Mouse (Mus musculus) hindbrain, embryonic 15.5 days (tissue): ENCODE results near the gene Hoxa7. TPM values are rescaled to one million over a fixed set of nuclear protein-coding genes. Genes with fewer than 3 reads are reported as not detected.

Experiments used
- ATAC-seq: fragments of 200-750 bp; cut with Nextera tagmentation; 2 replicates; pipeline ENCODE4 v1.8.0; 2017; ENCODE audit warnings: low read depth, moderate number of reproducible peaks, moderate TSS enrichment; ENCODE audit not compliant: low FRiP score
- H3K27ac ChIP-seq: fragments of 300-500 bp; sonication (generic); replicated peaks from 2 replicates; pipeline ENCODE4 v1.5.1; 2015; ENCODE audit warnings: mild to moderate bottlenecking, inconsistent platforms
- H3K27me3 ChIP-seq: fragments of 300-500 bp; sonication (generic); 2 replicates; pipeline ENCODE4 v1.6.1; 2015; ENCODE audit warnings: control low read depth, inconsistent platforms
- H3K36me3 ChIP-seq: fragments of 300-500 bp; sonication (generic); 2 replicates; pipeline ENCODE4 v1.6.1; 2015; ENCODE audit warnings: control low read depth, inconsistent platforms
- H3K4me1 ChIP-seq: fragments of 300-500 bp; sonication (generic); replicated peaks from 2 replicates; pipeline ENCODE4 v1.6.1; 2015; ENCODE audit warnings: control low read depth, inconsistent platforms
- H3K4me2 ChIP-seq: fragments of 300-500 bp; sonication (generic); 2 replicates; pipeline ENCODE4 v1.6.1; 2015; ENCODE audit warnings: moderate library complexity, mild to moderate bottlenecking, inconsistent platforms
- H3K4me3 ChIP-seq: fragments of 300-500 bp; sonication (generic); 2 replicates; pipeline ENCODE4 v1.5.1; 2015; ENCODE audit warnings: mild to moderate bottlenecking, inconsistent platforms
- H3K9ac ChIP-seq: fragments of 300-500 bp; sonication (generic); 2 replicates; pipeline ENCODE4 v1.6.1; 2015; ENCODE audit warnings: inconsistent platforms
- H3K9me3 ChIP-seq: fragments of 300-500 bp; sonication (generic); 2 replicates; pipeline ENCODE4 v1.6.1; 2016; ENCODE audit warnings: control low read depth, inconsistent platforms
- WGBS: fragments of 180-500 bp; shearing (Covaris S2); methylation state at CpG from one replicate; pipeline ENCODE4 v1.1.7; 2015; 5-methylcytosine and 5-hydroxymethylcytosine counted together
- polyA plus RNA-seq: library from polyadenylated mRNA; unstranded; fragments of >200 nt; fragmentation: Nextera tagmentation; extraction: Ambion mirVana; gene quantifications from 2 replicates; pipeline ENCODE4 v1.2.1, GENCODE M21; 2015

Hoxa7 gene
- polyA plus RNA-seq, 1 experiment from 2014 or later = 20.5 TPM

- no peaks in the 10 kb centered on the region for H3K36me3 ChIP-seq
- H3K27me3 ChIP-seq = peaks cover 92% of the 10 kb centered on the region
- H3K4me2 ChIP-seq = no peak overlapping the region
- 1% methylated on average over 69 of the region's 70 CpGs for WGBS
- H3K9ac ChIP-seq = no peak overlapping the region
- H3K4me1 ChIP-seq = no peaks in the 10 kb centered on the region
- no peak overlapping the region for H3K4me3 ChIP-seq
- H3K9me3 ChIP-seq = no peaks in the 10 kb centered on the region
- H3K27ac ChIP-seq = no peak overlapping the region
- ATAC-seq = no peak
These were observed 12.1 kb upstream of the Hoxa7 start for GRCm38 (mm10) chr6:52233546-52234427.

- Histone ChIP-seq H3K9me3 (no peaks in the 10 kb centered on the region), H3K27me3 (peaks cover 91% of the 10 kb centered on the region), H3K4me1 (no peaks in the 10 kb centered on the region), H3K4me2 (no peak overlapping the region), H3K36me3 (no peaks in the 10 kb centered on the region), H3K4me3 (no peak overlapping the region), H3K27ac (no peak overlapping the region), H3K9ac (no peak overlapping the region)
- ATAC-seq = no peak
- 1% methylated on average over 23 of the region's 23 CpGs for WGBS
These were observed 11.4 kb upstream of the Hoxa7 start for GRCm38 (mm10) chr6:52232984-52233545.

GRCm38 (mm10) chr6:52232568-52232965 lies 10.9 kb upstream of the Hoxa7 start:
- H3K27ac ChIP-seq = no peak overlapping the region
- no peak overlapping the region for H3K9ac ChIP-seq
- no peaks in the 10 kb centered on the region for H3K4me1 ChIP-seq
- no peak for ATAC-seq
- no peak overlapping the region for H3K4me2 ChIP-seq
- H3K9me3 ChIP-seq = no peaks in the 10 kb centered on the region
- peaks cover 91% of the 10 kb centered on the region for H3K27me3 ChIP-seq
- no peaks in the 10 kb centered on the region for H3K36me3 ChIP-seq
- under 1% methylated on average over 18 of the region's 18 CpGs for WGBS
- H3K4me3 ChIP-seq = no peak overlapping the region

- no peak overlapping the region for H3K27ac ChIP-seq
- H3K9me3 ChIP-seq = no peaks in the 10 kb centered on the region
- H3K4me1 ChIP-seq = no peaks in the 10 kb centered on the region
- H3K36me3 ChIP-seq = no peaks in the 10 kb centered on the region
- no peak overlapping the region for H3K4me2 ChIP-seq
- ATAC-seq = no peak
- peaks cover 91% of the 10 kb centered on the region for H3K27me3 ChIP-seq
- H3K9ac ChIP-seq = no peak overlapping the region
- H3K4me3 ChIP-seq = no peak overlapping the region
- under 1% methylated on average over 18 of the region's 18 CpGs for WGBS
These were observed 10.4 kb upstream of the Hoxa7 start for GRCm38 (mm10) chr6:52231885-52232567.

- no peak within 1 kb of the TSS for H3K4me3 ChIP-seq
- no peak within 1 kb of the TSS for H3K4me2 ChIP-seq
- H3K9ac ChIP-seq = no peak within 1 kb of the TSS
- no peaks in the 10 kb centered on the region for H3K36me3 ChIP-seq
- no peaks in the 10 kb centered on the region for H3K9me3 ChIP-seq
- no peak within 1 kb of the TSS for H3K27ac ChIP-seq
- H3K4me1 ChIP-seq = no peaks in the 10 kb centered on the region
- H3K27me3 ChIP-seq = peaks cover 91% of the 10 kb centered on the region
- ATAC-seq = no peak
- WGBS = under 1% methylated on average over 23 of the region's 36 CpGs
These were observed 9.0 kb upstream of the Hoxa7 start, which contains the start of gene Hoxa9 for GRCm38 (mm10) chr6:52230516-52231165. Hoxa9 (minus strand) TSS chr6:52231089.

GRCm38 (mm10) chr6:52229558-52230416 lies 8.1 kb upstream of the Hoxa7 start:
- whole genome bisulfite sequencing = 2% methylated on average over 44 of the region's 44 CpGs
- Histone ChIP-seq H3K9me3 (no peaks in the 10 kb centered on the region), H3K36me3 (no peaks in the 10 kb centered on the region), H3K4me1 (no peaks in the 10 kb centered on the region), H3K27me3 (peaks cover 91% of the 10 kb centered on the region), H3K4me3 (no peak overlapping the region), H3K27ac (no peak overlapping the region), H3K4me2 (no peak overlapping the region), H3K9ac (no peak overlapping the region)
- no peak for ATAC-seq

GRCm38 (mm10) chr6:52228475-52229465 lies 7.1 kb upstream of the Hoxa7 start:
- WGBS = under 1% methylated on average over 38 of the region's 38 CpGs
- Histone ChIP-seq H3K4me2 (no peak overlapping the region), H3K9ac (no peak overlapping the region), H3K36me3 (no peaks in the 10 kb centered on the region), H3K4me3 (no peak overlapping the region), H3K27me3 (peaks cover 91% of the 10 kb centered on the region), H3K4me1 (no peaks in the 10 kb centered on the region), H3K27ac (no peak overlapping the region), H3K9me3 (no peaks in the 10 kb centered on the region)
- ATAC-seq = no peak

GRCm38 (mm10) chr6:52227470-52228222 lies 6.0 kb upstream of the Hoxa7 start:
- no peaks in the 10 kb centered on the region for H3K4me1 ChIP-seq
- H3K27ac ChIP-seq = no peak overlapping the region
- ATAC-seq = no peak
- H3K9ac ChIP-seq = no peak overlapping the region
- no peaks in the 10 kb centered on the region for H3K36me3 ChIP-seq
- no peaks in the 10 kb centered on the region for H3K9me3 ChIP-seq
- 3% methylated on average over 11 of the region's 11 CpGs for WGBS
- H3K4me2 ChIP-seq = no peak overlapping the region
- no peak overlapping the region for H3K4me3 ChIP-seq
- peaks cover 91% of the 10 kb centered on the region for H3K27me3 ChIP-seq

GRCm38 (mm10) chr6:52226569-52227257 lies 5.1 kb upstream of the Hoxa7 start:
- Histone ChIP-seq H3K36me3 (no peaks in the 10 kb centered on the region), H3K4me3 (no peak overlapping the region), H3K4me1 (peaks cover 3% of the 10 kb centered on the region), H3K9ac (no peak overlapping the region), H3K4me2 (no peak overlapping the region), H3K9me3 (no peaks in the 10 kb centered on the region), H3K27ac (no peak overlapping the region), H3K27me3 (peaks cover 91% of the 10 kb centered on the region)
- WGBS = 4% methylated on average over 26 of the region's 26 CpGs
- no peak for ATAC-seq
